Mouse (Mus musculus): ENCODE measurements around the gene Naa38.

Gene Naa38

DNA sequence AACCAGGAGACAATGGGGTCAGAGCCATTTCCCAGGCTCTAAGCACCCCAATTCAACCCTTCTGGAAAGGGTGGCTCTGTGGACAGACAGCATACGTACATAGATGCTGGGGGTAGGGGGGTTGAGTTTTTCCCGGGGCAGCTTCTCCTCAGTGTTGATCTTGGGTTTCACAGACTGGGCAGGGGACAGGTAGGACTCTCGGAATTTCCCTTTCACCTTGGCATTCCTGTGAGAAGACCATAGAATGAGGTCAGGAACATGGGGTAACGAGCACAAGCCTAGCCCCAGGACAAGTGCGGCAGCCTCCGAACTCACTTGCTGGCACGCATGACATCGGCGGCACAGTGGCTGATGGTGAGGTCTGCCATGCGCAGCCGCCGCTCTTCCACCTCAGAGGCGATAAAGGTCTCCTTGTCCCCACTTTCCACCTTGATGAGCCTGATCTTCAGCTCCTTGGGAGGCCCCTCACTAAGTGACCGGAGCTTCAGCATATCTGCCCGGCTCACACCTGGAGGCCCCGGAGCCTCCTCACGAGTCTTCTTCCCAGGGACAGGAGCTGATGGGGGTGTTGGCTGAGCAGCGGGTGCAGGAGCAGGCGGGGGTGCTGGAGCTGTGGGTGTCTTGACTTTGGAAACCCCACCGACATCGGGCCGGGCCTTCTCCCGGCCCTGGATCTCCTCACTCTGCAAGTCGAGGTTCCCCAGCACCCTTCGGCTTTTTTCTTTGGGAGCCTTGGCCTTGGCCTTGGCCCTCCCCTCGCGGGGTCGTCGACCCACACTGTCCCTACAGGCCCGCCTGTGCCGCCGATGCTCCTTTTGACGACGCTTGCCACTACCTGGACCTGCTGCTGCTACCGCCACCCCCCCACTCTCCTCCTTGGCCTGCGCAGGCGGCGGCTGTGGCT is 8.7 kb downstream of the Naa38 start:
- H3K36me3 ChIP-seq (ENCODE audit: control insufficient read depth, insufficient read depth, low read length, poor library complexity, severe bottlenecking) = peaks cover 9% of the 10 kb centered on the region
- no peaks in the 10 kb centered on the region for H3K27me3 ChIP-seq (ENCODE audit: control insufficient read depth, insufficient read depth, low read length, poor library complexity, severe bottlenecking)
- DNase-seq (ENCODE audit: low read depth, low spot score) = peak; percentile 21

- Histone ChIP-seq H3K27me3 (ENCODE audit: control insufficient read depth, insufficient read depth, low read length, poor library complexity, severe bottlenecking) (no peaks in the 10 kb centered on the region), H3K36me3 (ENCODE audit: control insufficient read depth, insufficient read depth, low read length, poor library complexity, severe bottlenecking) (peaks cover 9% of the 10 kb centered on the region)
- peak; percentile 14 for DNase-seq (ENCODE audit: low read depth, low spot score)
Observed at GRCm38 (mm10) chr11:69404595-69405396, 9.5 kb downstream of the Naa38 start.

GRCm38 (mm10) chr11:69405397-69406200 is 10.3 kb downstream of the Naa38 start:
- DNase-seq (ENCODE audit: low read depth, low spot score) = peak; percentile 17
- Histone ChIP-seq H3K36me3 (ENCODE audit: control insufficient read depth, insufficient read depth, low read length, poor library complexity, severe bottlenecking) (peaks cover 9% of the 10 kb centered on the region), H3K27me3 (ENCODE audit: control insufficient read depth, insufficient read depth, low read length, poor library complexity, severe bottlenecking) (no peaks in the 10 kb centered on the region)

GRCm38 (mm10) chr11:69406282-69406681 is 11.0 kb downstream of the Naa38 start:
- DNase-seq (ENCODE audit: low read depth, low spot score) = peak; percentile 19
- H3K27me3 ChIP-seq (ENCODE audit: control insufficient read depth, insufficient read depth, low read length, poor library complexity, severe bottlenecking) = no peaks in the 10 kb centered on the region
- H3K36me3 ChIP-seq (ENCODE audit: control insufficient read depth, insufficient read depth, low read length, poor library complexity, severe bottlenecking) = peaks cover 9% of the 10 kb centered on the region

DNA sequence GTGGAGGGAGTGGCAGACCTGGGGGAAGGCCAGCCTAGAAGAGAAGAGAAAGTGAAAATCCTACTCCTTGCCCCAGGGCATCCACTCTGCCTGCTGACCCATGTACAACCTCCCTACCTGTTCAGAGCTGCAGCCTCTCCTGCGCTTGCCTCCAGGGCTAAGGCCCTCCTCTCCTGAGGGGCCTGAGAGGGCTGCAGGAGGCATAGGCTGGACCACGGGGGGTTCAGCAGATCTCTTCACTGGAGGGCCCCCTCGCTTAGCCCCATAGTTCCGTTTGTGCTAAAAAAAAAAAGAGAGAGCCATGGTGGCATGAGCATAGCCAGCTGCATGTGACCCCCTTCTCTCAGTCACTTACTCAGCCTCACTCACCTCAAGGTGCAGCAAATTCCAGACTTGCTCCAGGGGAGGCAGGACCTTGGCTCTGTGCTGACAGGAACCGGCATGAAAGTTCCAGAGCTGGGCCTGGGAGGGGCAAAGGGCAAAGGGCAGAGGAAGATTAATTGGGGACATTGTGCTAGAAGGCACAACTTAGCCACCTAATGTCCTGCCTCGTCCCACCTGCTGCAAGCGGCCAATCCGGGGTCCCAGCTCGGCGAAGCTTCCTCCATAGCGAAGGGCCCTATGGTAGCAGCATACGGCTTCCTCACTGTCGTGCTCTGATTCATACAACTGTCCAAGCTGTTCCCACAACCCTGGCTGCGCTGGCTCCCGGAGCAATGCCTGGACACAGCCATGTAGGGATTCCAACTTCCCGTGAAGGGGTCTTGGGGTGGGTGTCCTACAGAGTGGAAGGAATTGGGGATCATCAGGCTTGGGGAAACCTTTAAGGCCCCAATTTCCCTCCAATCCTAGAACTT is 11.8 kb downstream of the Naa38 start:
- Histone ChIP-seq H3K36me3 (ENCODE audit: control insufficient read depth, insufficient read depth, low read length, poor library complexity, severe bottlenecking) (peaks cover 9% of the 10 kb centered on the region), H3K27me3 (ENCODE audit: control insufficient read depth, insufficient read depth, low read length, poor library complexity, severe bottlenecking) (no peaks in the 10 kb centered on the region)
- peak; percentile 15 for DNase-seq (ENCODE audit: low read depth, low spot score)

DNA sequence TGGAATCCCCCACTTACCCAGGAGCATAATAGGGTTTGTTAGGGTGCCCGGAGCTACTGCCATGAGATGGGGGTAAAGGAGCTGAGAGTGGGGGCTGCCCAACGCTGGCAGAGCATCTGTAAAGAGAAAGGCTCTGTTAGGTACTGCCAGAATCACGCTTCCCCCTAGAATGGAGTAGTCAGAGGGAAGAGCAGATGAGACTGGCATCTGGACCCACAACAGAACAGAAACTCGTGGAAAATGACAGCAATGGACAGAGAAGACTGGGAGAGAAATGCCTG is 12.4 kb downstream of the Naa38 start:
- H3K27me3 ChIP-seq (ENCODE audit: control insufficient read depth, insufficient read depth, low read length, poor library complexity, severe bottlenecking) = no peaks in the 10 kb centered on the region
- DNase-seq (ENCODE audit: low read depth, low spot score) = no peak
- peaks cover 9% of the 10 kb centered on the region for H3K36me3 ChIP-seq (ENCODE audit: control insufficient read depth, insufficient read depth, low read length, poor library complexity, severe bottlenecking)

GRCm38 (mm10) chr11:69408541-69409377 is 13.5 kb downstream of the Naa38 start:
- Histone ChIP-seq H3K36me3 (ENCODE audit: control insufficient read depth, insufficient read depth, low read length, poor library complexity, severe bottlenecking) (peaks cover 8% of the 10 kb centered on the region), H3K27me3 (ENCODE audit: control insufficient read depth, insufficient read depth, low read length, poor library complexity, severe bottlenecking) (no peaks in the 10 kb centered on the region)
- DNase-seq (ENCODE audit: low read depth, low spot score) = peak; percentile 95

DNA sequence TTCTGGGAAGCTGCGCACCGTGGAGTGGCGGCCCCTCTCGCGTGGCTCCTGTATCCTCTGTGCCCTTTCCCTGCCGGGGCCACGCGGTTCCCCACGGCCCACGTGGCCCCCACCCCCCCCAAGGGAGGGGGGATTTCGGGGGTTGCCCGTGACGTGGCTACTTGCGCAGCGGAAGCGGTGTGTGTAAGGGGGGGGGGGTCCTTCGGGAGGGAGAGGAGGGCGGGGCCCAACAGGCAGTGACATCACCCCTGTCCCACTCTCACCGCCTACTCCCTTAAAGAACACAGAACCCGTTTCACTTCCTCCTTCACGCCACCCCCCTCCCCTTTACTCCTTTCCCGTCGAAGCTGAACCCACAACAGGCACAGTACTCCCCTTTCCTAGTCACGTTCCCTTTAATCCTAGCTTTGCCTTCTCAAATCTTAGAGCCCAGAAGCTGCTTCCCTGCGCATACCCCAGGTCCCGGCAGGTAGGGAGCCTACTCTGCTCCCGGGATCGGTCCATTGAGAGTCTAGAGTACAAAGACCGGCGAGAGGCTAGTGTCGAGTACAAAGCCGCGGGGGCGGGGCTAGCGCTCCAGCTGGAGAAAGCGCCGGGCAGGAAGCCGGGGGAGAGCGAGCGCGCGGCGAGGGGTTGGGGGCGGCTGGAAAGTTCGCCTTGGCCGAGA is 14.2 kb downstream of the Naa38 start:
- DNase-seq (ENCODE audit: low read depth, low spot score) = peak; percentile 98
- H3K27me3 ChIP-seq (ENCODE audit: control insufficient read depth, insufficient read depth, low read length, poor library complexity, severe bottlenecking) = no peaks in the 10 kb centered on the region
- peaks cover 7% of the 10 kb centered on the region for H3K36me3 ChIP-seq (ENCODE audit: control insufficient read depth, insufficient read depth, low read length, poor library complexity, severe bottlenecking)

DNA sequence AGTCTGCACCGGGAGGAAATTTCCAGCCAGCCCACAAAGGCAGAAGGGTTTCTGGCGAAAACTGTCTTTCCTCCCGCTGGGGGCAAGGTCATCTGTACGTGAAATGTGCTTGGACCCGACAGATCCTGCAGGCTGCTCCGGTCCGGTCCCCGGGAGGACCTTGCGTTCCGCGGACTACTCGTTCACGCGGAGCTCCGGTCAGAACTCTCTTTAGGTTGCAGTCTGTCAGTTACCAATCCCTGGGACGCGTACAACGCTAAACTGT is 14.7 kb downstream of the Naa38 start:
- no peak for DNase-seq (ENCODE audit: low read depth, low spot score)
- peaks cover 5% of the 10 kb centered on the region for H3K36me3 ChIP-seq (ENCODE audit: control insufficient read depth, insufficient read depth, low read length, poor library complexity, severe bottlenecking)
- no peaks in the 10 kb centered on the region for H3K27me3 ChIP-seq (ENCODE audit: control insufficient read depth, insufficient read depth, low read length, poor library complexity, severe bottlenecking)

- H3K27me3 ChIP-seq (ENCODE audit: control insufficient read depth, insufficient read depth, low read length, poor library complexity, severe bottlenecking) = no peaks in the 10 kb centered on the region
- no peaks in the 10 kb centered on the region; the same call in 1 of the 2 replicates for H3K36me3 ChIP-seq (ENCODE audit: control insufficient read depth, insufficient read depth, low read length, poor library complexity, severe bottlenecking)
- DNase-seq (ENCODE audit: low read depth, low spot score) = peak; percentile 93
Observed at GRCm38 (mm10) chr11:69410310-69411072, 15.2 kb downstream of the Naa38 start.

DNA sequence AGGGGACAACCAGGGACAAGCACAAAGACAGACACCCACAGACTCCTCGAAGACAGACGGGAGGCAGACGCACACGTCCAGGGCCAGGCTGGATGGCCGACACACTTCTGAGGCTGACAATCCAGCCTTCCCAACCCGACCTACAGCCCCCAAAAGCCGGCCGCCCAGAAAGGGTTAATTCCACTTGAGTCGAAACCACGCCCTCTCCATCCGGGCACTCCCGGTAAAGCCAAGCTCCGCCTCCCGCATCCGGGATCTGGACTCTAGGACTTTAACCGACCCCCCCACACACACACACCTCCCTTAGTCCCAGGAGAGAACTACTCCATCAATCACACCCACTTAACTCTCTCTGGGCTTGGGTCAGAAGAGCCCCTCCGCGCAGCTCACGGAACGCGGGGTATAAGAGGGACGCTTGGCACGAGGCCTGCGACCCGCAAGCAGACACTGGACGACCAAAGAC is 15.8 kb downstream of the Naa38 start:
- H3K27me3 ChIP-seq (ENCODE audit: control insufficient read depth, insufficient read depth, low read length, poor library complexity, severe bottlenecking) = no peaks in the 10 kb centered on the region
- peak; percentile 91 for DNase-seq (ENCODE audit: low read depth, low spot score)
- no peaks in the 10 kb centered on the region for H3K36me3 ChIP-seq (ENCODE audit: control insufficient read depth, insufficient read depth, low read length, poor library complexity, severe bottlenecking)

- DNase-seq (ENCODE audit: low read depth, low spot score) = peak; percentile 71
Observed at GRCm38 (mm10) chr11:69411538-69412203, 16.4 kb downstream of the Naa38 start.

More at GRCm38 (mm10) chr11:69411538-69412203, 16.4 kb downstream of the Naa38 start:
- Histone ChIP-seq H3K36me3 (ENCODE audit: control insufficient read depth, insufficient read depth, low read length, poor library complexity, severe bottlenecking) (no peaks in the 10 kb centered on the region), H3K27me3 (ENCODE audit: control insufficient read depth, insufficient read depth, low read length, poor library complexity, severe bottlenecking) (no peaks in the 10 kb centered on the region)

All from splenic B cell, adult 2 months (primary cell).